Mouse (Mus musculus) intestine, embryonic 14.5 days (tissue): ENCODE data around the gene Prpf8. TPM values are rescaled to one million over a fixed set of nuclear protein-coding genes. Genes with fewer than 3 reads are reported as not detected.

Experiments
- microRNA counts: library from miRNA; unstranded; fragments of <30 nt; microRNA quantifications from one replicate; lab custom pipeline; 2016
- microRNA-seq: library from miRNA; unstranded; fragments of <30 nt; microRNA quantifications from one replicate; pipeline ENCODE4, GENCODE M21; 2016
- polyA plus RNA-seq: library from polyadenylated mRNA; unstranded; fragments of >200 nt; fragmentation: Nextera tagmentation; extraction: Ambion mirVana; gene quantifications from 2 replicates; pipeline ENCODE4 v1.2.1, GENCODE M21; 2014

The Prpf8 gene
- polyA plus RNA-seq, 1 experiment from 2014 or later, result 86.9 TPM

MicroRNA genes within 50 kb of the gene (microRNA counts, 519-probe panel; counts per million panel counts)
- 4,573 counts per million, percentile 73 among the panel's probes with 10 or more counts for microRNA mmu-miR-22 (lab: Ali Mortazavi, UCI)

Small RNA genes within 50 kb of the gene (microRNA-seq; reads per million reads assigned to microRNA genes)
- gene Mir22 (2,582 reads per million, percentile 86 among the genes with 10 or more reads in this experiment), gene Mir3971 (not detected)

Other genes starting within 250 kb of the Prpf8 start
- 103 and 116 TPM in 2 replicates for gene Rpa1, start 138.5 kb upstream of the Prpf8 start, polyA plus RNA-seq
- gene Smyd4, start 138.4 kb upstream of the Prpf8 start, polyA plus RNA-seq, result 11.6 and 12.5 TPM in 2 replicates
- 42.0 and 47.1 TPM in 2 replicates for gene Serpinf1, start 64.1 kb upstream of the Prpf8 start, polyA plus RNA-seq
- gene Serpinf2, start 47.2 kb upstream of the Prpf8 start, polyA plus RNA-seq, result 6.8 and 8.4 TPM in 2 replicates
- 4.7 and 5.9 TPM in 2 replicates for gene Wdr81, start 32.1 kb upstream of the Prpf8 start, polyA plus RNA-seq
- 22.4 and 23.1 TPM in 2 replicates for gene Tlcd2, start 25.1 kb upstream of the Prpf8 start, polyA plus RNA-seq
- gene Rilp, start 23.3 kb downstream of the Prpf8 start, polyA plus RNA-seq, result 0.43 and 0.65 TPM in 2 replicates
- 5.4 and 6.0 TPM in 2 replicates for gene Scarf1, start 26.7 kb downstream of the Prpf8 start, polyA plus RNA-seq
- 3.5 and 4.8 TPM in 2 replicates for gene Slc43a2, start 44.9 kb downstream of the Prpf8 start, polyA plus RNA-seq
- 76.2 and 82.1 TPM in 2 replicates for gene Pitpna, start 101.3 kb downstream of the Prpf8 start, polyA plus RNA-seq
- 23.7 and 25.1 TPM in 2 replicates for gene Inpp5k, start 144.2 kb downstream of the Prpf8 start, polyA plus RNA-seq
- gene Myo1c, start 163.7 kb downstream of the Prpf8 start, polyA plus RNA-seq, result 41.7 and 42.5 TPM in 2 replicates
- 101 and 106 TPM in 2 replicates for gene Crk, start 192.4 kb downstream of the Prpf8 start, polyA plus RNA-seq
- 888 and 941 TPM in 2 replicates for gene Ywhae, start 246.1 kb downstream of the Prpf8 start, polyA plus RNA-seq